Comparison of ENCODE assay signal across 14 mouse cellular contexts in the genomic region with DNA sequence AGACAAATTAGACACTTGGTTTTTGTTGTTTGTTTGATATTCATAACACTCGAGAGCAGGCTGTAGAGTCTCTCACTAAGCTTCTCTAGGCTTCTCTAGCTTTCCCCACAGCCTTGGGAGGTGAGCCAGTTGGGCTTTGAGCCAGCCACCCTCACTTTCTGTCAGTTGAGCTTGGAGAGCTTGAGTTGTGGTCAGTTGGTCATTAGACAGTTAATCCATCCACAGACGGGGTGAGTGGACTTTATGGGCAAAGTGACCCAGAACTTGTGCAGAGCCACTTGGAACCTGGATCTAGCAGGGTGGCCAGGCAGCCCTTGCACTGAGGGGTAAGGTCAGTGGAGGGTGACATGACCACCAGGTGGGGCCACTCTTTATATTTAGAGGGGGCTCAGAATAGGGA.
DNase-seq lines count a peak whose midpoint lies in the region; TF ChIP-seq lines count a peak whose summit lies in the region.
"Had no signal": no experiment of that assay in that cellular context is flagged by ENCODE, and none has a peak within 500 bp of the region (broad histone marks: within the 10 kb centered on the region; RNA-seq: fewer than 3 reads in every experiment).

No protein-coding gene starts in this region.

- intact Hi-C loops in heart, adult 2 months (cut with DNase I) = loop anchor here (2.0 kb wide), 1 partner anchor 19 kb away; no protein-coding TSS in a partner anchor
- intact Hi-C loops in heart, postnatal 25 days (cut with DNase I) = no loop called here

- no peak for DNase-seq in heart, adult 2 months
- no peak for DNase-seq in heart, postnatal 25 days (ENCODE audit: low spot score)
- DNase-seq in ovary, adult 18-20 months (ENCODE audit: low spot score) = peak; percentile 51
- no peak for DNase-seq in ovary, postnatal 10 days (ENCODE audit: low spot score)
- peak; percentile 89 for DNase-seq in kidney, adult 9 months
- DNase-seq in testis, postnatal 10 days (ENCODE audit: low spot score) = peak; percentile 79
- DNase-seq in urinary bladder, adult 2 months (ENCODE audit: low spot score) = no peak
- no peak for DNase-seq in gastrocnemius, postnatal 10 days
- DNase-seq: cerebellum, adult 8-10 months; gastrocnemius, postnatal 36 days; thymus, adult 18-20 months had no signal

- H3K4me3 ChIP-seq in heart, adult 2 months = no peak overlapping the region
- H3K4me3 ChIP-seq: forebrain, embryonic 13.5 days; heart, embryonic 15.5 days; limb, embryonic 15.5 days had no signal

- no peak for TF ChIP-seq EP300 in heart, adult 2 months (IDR thresholded peaks at IDR 0.05; ENCODE audit: insufficient read depth, low read depth, low read length)

- H3K79me2 ChIP-seq in heart, adult 2 months (replicated peaks; ENCODE audit: control insufficient read depth, insufficient read depth, low read length) = no peaks in the 10 kb centered on the region

- peak; percentile 14; the same call in 1 of the 2 replicates for TF ChIP-seq CTCF in heart, adult 2 months (IDR thresholded peaks at IDR 0.05)

- no peaks in the 10 kb centered on the region for H3K27me3 ChIP-seq in heart, adult 2 months (ENCODE audit: control insufficient read depth, insufficient read depth, low read length)
- H3K27me3 ChIP-seq: forebrain, embryonic 13.5 days; heart, embryonic 15.5 days; limb, embryonic 15.5 days had no signal

- no peak for TF ChIP-seq POLR2A in heart, adult 2 months (IDR thresholded peaks at IDR 0.05; ENCODE audit: insufficient read depth, low read depth, low read length)

- 39% methylated on average over 2 of the region's 2 CpGs for WGBS in heart, adult 2 months

- H3K4me1 ChIP-seq in heart, adult 2 months (ENCODE audit: control insufficient read depth, insufficient read depth, low read length) = peaks cover 13% of the 10 kb centered on the region
- H3K4me1 ChIP-seq: forebrain, embryonic 13.5 days had no signal

- no peak overlapping the region for H3K27ac ChIP-seq in heart, adult 2 months
- H3K27ac ChIP-seq: forebrain, embryonic 13.5 days; heart, embryonic 15.5 days; limb, embryonic 15.5 days had no signal

- H3K36me3 ChIP-seq in heart, adult 2 months (ENCODE audit: control insufficient read depth, insufficient read depth, low read length) = no peaks in the 10 kb centered on the region
- H3K36me3 ChIP-seq: heart, embryonic 15.5 days; limb, embryonic 15.5 days had no signal

- no peak overlapping the region for H3K9ac ChIP-seq in heart, adult 2 months (ENCODE audit: low read depth, low read length)
- H3K9ac ChIP-seq: forebrain, embryonic 13.5 days; heart, embryonic 15.5 days; limb, embryonic 15.5 days had no signal

Comparison
In these comparisons a context has a peak if more than half of its experiments do, and no peak if none do; other contexts are left out.
1. DNase-seq: peak in ovary, adult 18-20 months (single experiment), kidney, adult 9 months (single experiment) and testis, postnatal 10 days (single experiment); none in heart, adult 2 months (0 of 2), heart, postnatal 25 days (single experiment), ovary, postnatal 10 days (single experiment), urinary bladder, adult 2 months (single experiment) and gastrocnemius, postnatal 10 days (single experiment).